Mouse (Mus musculus) forebrain, embryonic 14.5 days (tissue): ENCODE data around the gene Fbxw8. TPM values are rescaled to one million over a fixed set of nuclear protein-coding genes. Genes with fewer than 3 reads are reported as not detected.

ENCODE experiments used
- ATAC-seq: fragments of 200-750 bp; cut with Nextera tagmentation; 2 replicates; pipeline ENCODE4 v1.8.0; 2017; ENCODE audit warnings: mild to moderate bottlenecking, moderate library complexity
- DNase-seq: peaks from one replicate; pipeline ENCODE4 v3.0.0-alpha.2; 2015; ENCODE audit warnings: low spot score
- H3K27ac ChIP-seq: fragments of 300-500 bp; sonication (generic); 2 replicates; pipeline ENCODE4 v1.5.1; 2014; ENCODE audit warnings: low read depth, mild to moderate bottlenecking, control low read depth, low read length, moderate library complexity
- H3K27me3 ChIP-seq: fragments of 300-500 bp; sonication (generic); replicated peaks from 2 replicates; pipeline ENCODE4 v1.6.1; 2014; ENCODE audit warnings: low read length, control low read depth, mixed read lengths; ENCODE audit not compliant: control insufficient read depth, insufficient read depth
- H3K36me3 ChIP-seq: fragments of 300-500 bp; sonication (generic); 2 replicates; pipeline ENCODE4 v1.6.1; 2014; ENCODE audit warnings: low read length, control low read depth; ENCODE audit not compliant: control insufficient read depth, insufficient read depth
- H3K4me1 ChIP-seq: fragments of 300-500 bp; sonication (generic); 2 replicates; pipeline ENCODE4 v1.6.1; 2014; ENCODE audit warnings: antibody characterized with exemption, low read length, control low read depth; ENCODE audit not compliant: control insufficient read depth, insufficient read depth
- H3K4me2 ChIP-seq: fragments of 300-500 bp; sonication (generic); 2 replicates; pipeline ENCODE4 v1.6.1; 2014; ENCODE audit warnings: mild to moderate bottlenecking, control low read depth, low read length
- H3K4me3 ChIP-seq: fragments of 300-500 bp; sonication (generic); 2 replicates; pipeline ENCODE4 v1.5.1; 2014; ENCODE audit warnings: low read depth, low read length, control low read depth
- H3K9ac ChIP-seq: fragments of 300-500 bp; sonication (generic); 2 replicates; pipeline ENCODE4 v1.6.1; 2014; ENCODE audit warnings: mild to moderate bottlenecking, low read length, control low read depth, moderate library complexity
- H3K9me3 ChIP-seq: fragments of 300-500 bp; sonication (generic); replicated peaks from 2 replicates; pipeline ENCODE4 v1.6.1; 2016; ENCODE audit warnings: low read length, control low read depth, mixed read lengths; ENCODE audit not compliant: control insufficient read depth
- WGBS: fragments of 180-500 bp; shearing (Covaris S2); extraction: QIAGEN DNeasy Blood & Tissue Kit; methylation state at CpG from one replicate; pipeline ENCODE4 v1.1.7; 2014; 5-methylcytosine and 5-hydroxymethylcytosine counted together
- polyA plus RNA-seq: library from polyadenylated mRNA; unstranded; fragments of >200 nt; fragmentation: Nextera tagmentation; extraction: Ambion mirVana; gene quantifications from 2 replicates; pipeline ENCODE4 v1.2.1, GENCODE M21; 2014

Fbxw8 gene
- polyA plus RNA-seq, 1 experiment from 2014 or later, result 19.5 TPM

DNA sequence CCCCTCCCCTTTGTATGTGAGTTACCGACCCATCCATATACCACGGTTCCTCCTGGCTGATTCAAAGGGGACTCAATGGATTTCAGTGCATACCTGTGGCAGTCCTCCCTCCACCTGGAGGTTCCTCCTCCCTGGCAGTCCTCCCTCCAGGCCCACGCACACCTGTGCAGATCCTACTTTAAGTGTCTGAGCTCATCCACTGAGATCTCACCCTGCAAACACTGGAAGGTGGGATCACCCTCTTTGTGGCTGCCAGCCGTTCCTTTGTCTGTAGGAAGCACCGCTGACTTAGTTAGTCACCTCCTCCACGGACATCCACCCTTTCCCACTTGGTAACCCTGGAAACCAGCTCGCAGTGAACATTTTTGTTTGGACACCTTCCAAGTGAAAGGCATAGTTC, 22.4 kb upstream of the Fbxw8 start:
- ATAC-seq (no peak), DNase-seq (no peak)
- Histone ChIP-seq H3K36me3 (no peaks in the 10 kb centered on the region), H3K4me3 (no peak overlapping the region), H3K9me3 (0 out of 2 replicates have a peak, but pooled peaks cover 4% of the 10 kb centered on the region), H3K27me3 (peaks cover 19% of the 10 kb centered on the region), H3K4me1 (no peaks in the 10 kb centered on the region), H3K9ac (no peak overlapping the region), H3K4me2 (no peak overlapping the region), H3K27ac (no peak overlapping the region)
- 70% methylated on average over 7 of the region's 7 CpGs for WGBS

DNA sequence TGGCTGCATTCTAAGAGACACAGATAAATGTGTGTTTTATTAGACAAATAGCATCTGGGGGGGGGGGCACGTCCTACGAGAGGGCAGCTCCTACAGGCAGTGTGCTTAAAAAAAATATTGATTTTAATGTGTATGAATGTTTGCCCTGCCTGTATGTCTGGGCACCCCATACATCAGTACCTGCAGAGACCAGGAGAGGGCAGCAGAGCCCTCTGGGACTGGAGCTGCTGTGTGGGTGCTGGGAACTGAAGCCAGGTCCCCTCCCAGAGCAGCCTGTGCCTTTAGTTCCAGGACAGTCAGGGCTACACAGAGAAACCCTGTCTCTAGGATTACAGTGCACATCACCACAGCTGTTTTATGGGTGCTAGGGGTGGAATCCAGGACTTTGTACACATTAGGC, 19.9 kb upstream of the Fbxw8 start:
- Histone ChIP-seq H3K9me3 (0 out of 2 replicates have a peak, but pooled peaks cover 4% of the 10 kb centered on the region), H3K4me1 (0 out of 2 replicates have a peak, but pooled peaks cover 9% of the 10 kb centered on the region), H3K9ac (no peak overlapping the region), H3K4me3 (no peak overlapping the region), H3K4me2 (no peak overlapping the region), H3K36me3 (no peaks in the 10 kb centered on the region), H3K27me3 (peaks cover 36% of the 10 kb centered on the region), H3K27ac (no peak overlapping the region)
- no peak for ATAC-seq
- 36% methylated on average over 2 of the region's 2 CpGs for WGBS
- DNase-seq, result no peak

DNA sequence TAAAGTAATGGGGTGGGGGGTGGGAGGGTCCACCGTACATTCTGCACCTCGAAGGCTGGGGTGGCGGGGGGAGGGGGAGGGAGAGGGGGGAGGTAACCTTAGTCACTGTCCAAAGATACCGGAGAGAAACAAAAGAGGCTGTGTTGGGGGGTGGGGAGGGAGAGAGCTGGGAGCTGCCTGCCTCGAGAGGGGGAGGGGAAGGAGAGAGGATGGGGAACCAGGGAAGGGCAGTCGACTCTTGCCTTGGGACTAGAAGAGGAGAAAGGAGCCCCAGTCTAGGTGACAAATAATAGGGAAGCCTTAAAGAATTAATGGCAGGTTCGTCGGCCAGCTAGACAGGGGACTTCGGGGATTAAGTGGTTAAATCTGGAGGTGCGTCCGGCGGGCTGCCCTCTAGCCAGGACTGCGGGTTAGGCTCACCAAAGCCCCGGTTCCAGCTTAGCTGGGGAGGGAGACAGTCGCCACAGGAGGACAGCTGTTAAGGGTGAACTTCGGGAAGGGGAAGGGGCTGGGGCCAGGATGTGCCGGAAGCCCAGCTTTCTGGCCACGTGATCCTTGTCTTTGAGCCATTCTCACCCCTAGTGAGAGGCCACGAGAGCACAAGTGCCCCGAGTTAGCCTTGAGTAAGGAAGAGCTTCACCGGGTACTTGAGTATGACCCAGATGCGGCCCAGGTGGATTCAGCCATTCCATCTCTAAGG, 19.2 kb upstream of the Fbxw8 start:
- ATAC-seq, result no peak
- peaks cover 39% of the 10 kb centered on the region for H3K27me3 ChIP-seq

DNA sequence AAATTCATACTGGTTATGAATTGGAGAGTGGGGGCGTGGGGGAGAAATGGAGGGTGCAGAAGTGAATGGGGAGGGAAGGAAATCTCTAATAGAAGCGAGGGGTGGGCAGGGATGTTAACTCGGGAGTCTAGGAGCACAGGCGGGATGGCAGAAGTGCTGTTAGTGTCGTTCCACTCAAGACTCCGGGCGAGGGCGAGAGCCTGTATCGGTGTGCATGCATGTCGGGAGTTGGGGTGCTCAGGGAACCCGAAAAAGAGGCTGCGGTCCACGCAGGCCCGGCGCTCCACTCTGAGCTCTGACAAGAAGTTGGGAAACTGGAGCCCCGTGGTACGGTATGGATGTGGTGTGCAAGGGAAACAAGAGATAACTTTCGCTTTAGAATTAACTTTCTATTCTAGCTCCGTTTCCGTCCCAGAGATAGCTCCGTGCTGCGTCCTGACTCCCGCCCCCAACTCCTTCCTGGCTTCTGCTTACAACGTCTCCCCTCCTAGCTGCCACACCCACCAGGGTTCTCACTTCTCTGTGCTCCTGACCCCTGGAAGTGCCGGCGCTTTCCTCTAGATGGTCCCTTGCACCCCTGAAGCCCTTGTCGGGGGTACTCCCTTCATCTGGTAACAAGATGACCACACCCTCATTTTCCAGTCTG, 16.9 kb upstream of the Fbxw8 start:
- 0 out of 2 replicates have a peak, but pooled peaks cover 9% of the 10 kb centered on the region for H3K4me1 ChIP-seq
- no peaks in the 10 kb centered on the region for H3K36me3 ChIP-seq
- peak overlapping the region; percentile 49 for H3K4me2 ChIP-seq
- 0 out of 2 replicates have a peak, but pooled peaks cover 4% of the 10 kb centered on the region for H3K9me3 ChIP-seq
- H3K4me3 ChIP-seq, result peak overlapping the region; percentile 32; the same call in 1 of the 2 replicates
- no peak overlapping the region for H3K27ac ChIP-seq
- ATAC-seq, result no peak
- H3K9ac ChIP-seq, result no peak overlapping the region
- no peak for DNase-seq
- H3K27me3 ChIP-seq, result peaks cover 59% of the 10 kb centered on the region
- under 1% methylated on average over 27 of the region's 27 CpGs for WGBS

More for the DNA sequence above, 19.2 kb upstream of the Fbxw8 start:
- Histone ChIP-seq H3K4me2 (peak overlapping the region; percentile 44), H3K36me3 (no peaks in the 10 kb centered on the region), H3K9me3 (0 out of 2 replicates have a peak, but pooled peaks cover 4% of the 10 kb centered on the region), H3K9ac (0 out of 2 replicates have a peak overlapping the region, but pooled peaks have one; percentile 35), H3K27ac (no peak overlapping the region), H3K4me1 (0 out of 2 replicates have a peak, but pooled peaks cover 9% of the 10 kb centered on the region), H3K4me3 (peak overlapping the region; percentile 16)
- under 1% methylated on average over 22 of the region's 22 CpGs for whole genome bisulfite sequencing
- DNase-seq, result no peak

DNA sequence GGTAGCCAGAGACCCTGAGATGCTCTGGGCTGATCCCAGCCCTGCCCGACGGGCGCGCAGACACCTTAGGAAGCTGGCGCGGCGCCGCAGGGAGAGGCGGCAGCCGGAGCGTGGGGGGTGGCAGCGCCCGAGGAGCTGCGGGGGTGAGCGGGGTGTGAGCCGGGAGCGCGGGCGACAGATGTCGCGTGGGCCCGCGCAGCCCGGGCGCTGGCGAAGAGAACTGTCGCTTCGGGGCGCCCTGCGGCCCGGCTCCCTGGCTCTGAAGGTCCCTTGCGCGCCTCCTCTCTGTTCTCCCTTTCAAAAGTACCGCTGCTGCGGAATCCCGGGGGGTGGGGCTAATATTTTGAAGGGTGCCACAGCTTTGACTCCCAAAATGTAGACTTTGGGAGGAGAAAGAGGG, 16.4 kb upstream of the Fbxw8 start:
- H3K4me3 ChIP-seq, result peak overlapping the region; percentile 32
- DNase-seq, result no peak
- H3K9ac ChIP-seq, result peak overlapping the region; percentile 37; the same call in 1 of the 2 replicates
- H3K27ac ChIP-seq, result no peak overlapping the region
- ATAC-seq, result no peak
- peak overlapping the region; percentile 49 for H3K4me2 ChIP-seq
- no peaks in the 10 kb centered on the region for H3K36me3 ChIP-seq
- H3K4me1 ChIP-seq, result 0 out of 2 replicates have a peak, but pooled peaks cover 9% of the 10 kb centered on the region
- peaks cover 59% of the 10 kb centered on the region for H3K27me3 ChIP-seq
- under 1% methylated on average over 33 of the region's 36 CpGs for WGBS
- 0 out of 2 replicates have a peak, but pooled peaks cover 4% of the 10 kb centered on the region for H3K9me3 ChIP-seq

DNA sequence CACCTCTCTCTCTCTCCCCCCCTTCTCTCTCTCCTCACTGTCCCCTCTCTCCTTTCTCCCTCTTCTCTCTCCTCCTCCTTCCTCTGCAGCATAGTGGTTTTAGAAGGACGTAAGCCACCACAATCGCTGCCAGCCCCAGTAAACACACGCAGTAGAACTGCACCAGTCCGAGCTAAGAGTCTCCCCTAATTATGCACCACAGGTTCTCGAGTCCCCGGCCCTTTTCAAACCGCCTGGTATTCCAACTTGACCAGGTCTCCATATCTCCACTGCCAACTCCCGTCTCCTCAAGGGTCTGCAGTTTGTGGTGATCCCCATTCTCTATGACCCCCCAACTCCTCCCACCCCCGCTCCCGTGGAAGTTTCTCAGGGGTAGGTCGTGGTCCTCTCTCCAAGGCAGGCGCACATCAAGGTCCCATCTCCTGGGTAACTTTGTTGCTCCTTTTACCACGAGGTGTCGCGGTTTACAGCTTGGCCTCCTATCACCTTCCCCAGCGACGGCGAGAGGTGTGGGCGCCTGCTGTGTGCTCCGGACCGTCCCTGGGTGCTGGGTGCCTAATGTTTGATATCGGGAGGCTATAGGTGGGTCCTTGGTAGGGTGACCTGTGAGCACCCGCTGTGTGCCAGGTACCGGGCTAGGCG, 15.7 kb upstream of the Fbxw8 start:
- DNase-seq (peak; percentile 45), ATAC-seq (no peak)
- H3K4me3 ChIP-seq, result peak overlapping the region; percentile 32
- H3K36me3 ChIP-seq, result no peaks in the 10 kb centered on the region
- 0 out of 2 replicates have a peak, but pooled peaks cover 4% of the 10 kb centered on the region for H3K9me3 ChIP-seq
- no peak overlapping the region for H3K9ac ChIP-seq
- 0 out of 2 replicates have a peak, but pooled peaks cover 9% of the 10 kb centered on the region for H3K4me1 ChIP-seq
- no peak overlapping the region for H3K27ac ChIP-seq
- peak overlapping the region; percentile 96 for H3K4me2 ChIP-seq
- WGBS, result under 1% methylated on average over 25 of the region's 25 CpGs
- peaks cover 59% of the 10 kb centered on the region for H3K27me3 ChIP-seq

DNA sequence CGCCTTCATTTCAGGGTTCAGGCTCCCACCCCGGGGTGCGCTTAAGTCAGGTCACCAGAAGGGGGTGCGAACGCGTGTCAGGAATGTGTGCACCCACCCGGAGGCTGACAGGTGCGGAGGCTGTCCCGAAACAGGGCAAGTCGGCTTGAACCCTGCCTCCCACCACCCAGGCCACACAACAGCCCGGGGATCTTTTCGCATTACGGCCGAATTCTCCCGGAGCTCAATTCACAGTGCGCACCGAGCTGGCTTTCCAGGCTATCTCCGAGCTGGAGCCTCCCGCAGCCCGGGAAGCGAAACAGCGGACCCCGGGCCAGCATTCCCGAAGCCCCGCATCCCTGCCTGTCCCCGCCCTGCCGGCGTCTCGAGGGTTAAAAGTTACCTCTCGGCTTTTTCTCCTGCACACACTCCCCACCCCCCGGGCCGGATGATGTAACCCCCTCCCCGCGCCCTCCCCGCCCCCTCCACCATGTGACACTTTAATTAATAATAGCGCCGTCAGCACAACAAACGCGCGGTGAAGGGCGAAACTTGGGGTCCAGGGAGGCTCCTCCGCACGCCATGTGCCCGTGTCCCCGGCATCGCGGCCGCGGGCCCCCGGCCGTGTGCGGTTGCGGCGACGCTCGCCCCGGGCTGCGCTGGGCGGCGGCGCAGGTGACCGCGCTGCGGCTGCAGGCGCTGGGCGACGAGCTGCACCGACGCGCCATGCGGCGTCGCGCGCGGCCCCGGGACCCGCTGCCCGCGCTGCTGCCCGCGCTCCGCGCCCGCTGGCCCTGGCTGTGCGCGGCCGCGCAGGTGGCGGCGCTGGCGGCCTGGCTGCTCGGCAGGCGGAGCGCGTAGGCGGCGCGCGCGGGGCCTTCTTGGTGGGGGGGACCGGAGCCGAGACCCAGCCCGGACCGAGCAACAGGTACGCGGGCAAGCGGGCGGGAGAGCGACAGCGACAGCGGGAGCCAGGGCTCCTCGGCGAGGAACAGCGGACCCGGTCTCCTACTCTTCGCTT, 14.3 kb upstream of the Fbxw8 start:
- Histone ChIP-seq H3K9me3 (no peaks in the 10 kb centered on the region), H3K27ac (no peak overlapping the region), H3K4me1 (0 out of 2 replicates have a peak, but pooled peaks cover 9% of the 10 kb centered on the region), H3K4me2 (peak overlapping the region; percentile 96), H3K27me3 (peaks cover 53% of the 10 kb centered on the region), H3K4me3 (peak overlapping the region; percentile 45), H3K36me3 (no peaks in the 10 kb centered on the region), H3K9ac (peak overlapping the region; percentile 62)
- DNase-seq, result peak; percentile 46
- under 1% methylated on average over 89 of the region's 117 CpGs for WGBS
- ATAC-seq, result peak; percentile 49

DNA sequence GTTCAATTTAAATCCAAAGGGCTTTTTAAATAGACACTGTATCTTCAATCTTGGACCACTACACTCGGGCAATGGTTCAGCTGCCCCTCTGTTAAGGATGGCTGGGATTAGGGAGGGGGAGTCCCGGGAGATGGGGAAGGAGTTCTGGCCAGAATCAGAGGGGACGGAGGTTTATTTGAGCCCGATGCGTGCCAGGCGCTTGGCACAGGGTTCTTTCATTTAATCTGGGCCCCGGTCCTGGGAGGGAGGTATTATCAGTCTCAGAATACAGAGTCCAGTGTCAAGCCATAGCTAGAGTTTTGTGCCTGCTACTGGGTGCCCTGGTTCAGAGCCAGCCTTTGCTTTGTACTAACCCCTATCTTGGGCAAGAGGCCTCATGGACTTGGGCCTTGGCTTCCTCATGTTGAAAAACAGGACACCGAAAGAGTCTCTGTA, 12.3 kb upstream of the Fbxw8 start:
- no peak for ATAC-seq
- no peaks in the 10 kb centered on the region for H3K36me3 ChIP-seq
- H3K4me2 ChIP-seq, result no peak overlapping the region
- H3K27me3 ChIP-seq, result peaks cover 39% of the 10 kb centered on the region
- peak; percentile 54 for DNase-seq
- H3K9ac ChIP-seq, result no peak overlapping the region
- WGBS, result 57% methylated on average over 8 of the region's 8 CpGs
- H3K4me3 ChIP-seq, result no peak overlapping the region
- no peak overlapping the region for H3K27ac ChIP-seq
- H3K4me1 ChIP-seq, result 0 out of 2 replicates have a peak, but pooled peaks cover 9% of the 10 kb centered on the region
- H3K9me3 ChIP-seq, result no peaks in the 10 kb centered on the region
